Mouse (Mus musculus) embryonic facial prominence, embryonic 15.5 days (tissue): ENCODE results near the gene Gpr37. TPM values are rescaled to one million over a fixed set of nuclear protein-coding genes. Genes with fewer than 3 reads are reported as not detected.

Experiments
- ATAC-seq: fragments of 200-750 bp; cut with Nextera tagmentation; 2 replicates; pipeline ENCODE4 v1.8.0; 2017; ENCODE audit warnings: low read depth, moderate TSS enrichment; ENCODE audit not compliant: insufficient number of reproducible peaks, low FRiP score, low TSS enrichment
- H3K27ac ChIP-seq: fragments of 300-500 bp; sonication (generic); replicated peaks from 2 replicates; pipeline ENCODE4 v1.5.1; 2015; ENCODE audit warnings: mild to moderate bottlenecking, inconsistent platforms
- H3K27me3 ChIP-seq: fragments of 300-500 bp; sonication (generic); 2 replicates; pipeline ENCODE4 v1.6.1; 2015; ENCODE audit warnings: inconsistent platforms
- H3K36me3 ChIP-seq: fragments of 300-500 bp; sonication (generic); 2 replicates; pipeline ENCODE4 v1.6.1; 2015; ENCODE audit warnings: mild to moderate bottlenecking, inconsistent platforms
- H3K4me1 ChIP-seq: fragments of 300-500 bp; sonication (generic); 2 replicates; pipeline ENCODE4 v1.6.1; 2015; ENCODE audit warnings: inconsistent platforms
- H3K4me2 ChIP-seq: fragments of 300-500 bp; sonication (generic); replicated peaks from 2 replicates; pipeline ENCODE4 v1.6.1; 2015; ENCODE audit warnings: mild to moderate bottlenecking, inconsistent platforms
- H3K4me3 ChIP-seq: fragments of 300-500 bp; sonication (generic); replicated peaks from 2 replicates; pipeline ENCODE4 v1.5.1; 2015; ENCODE audit warnings: mild to moderate bottlenecking, inconsistent platforms
- H3K9ac ChIP-seq: fragments of 300-500 bp; sonication (generic); 2 replicates; pipeline ENCODE4 v1.6.1; 2015; ENCODE audit warnings: inconsistent platforms
- H3K9me3 ChIP-seq: fragments of 300-500 bp; sonication (generic); replicated peaks from 2 replicates; pipeline ENCODE4 v1.6.1; 2016; ENCODE audit warnings: inconsistent platforms
- WGBS: fragments of 180-500 bp; shearing (Covaris S2); methylation state at CpG from one replicate; pipeline ENCODE4 v1.1.7; 2015; 5-methylcytosine and 5-hydroxymethylcytosine counted together
- polyA plus RNA-seq: library from polyadenylated mRNA; unstranded; fragments of >200 nt; fragmentation: Nextera tagmentation; extraction: Ambion mirVana; gene quantifications from 2 replicates; pipeline ENCODE4 v1.2.1, GENCODE M21; 2015

The Gpr37 gene
- polyA plus RNA-seq, 1 experiment from 2014 or later: 4.4 TPM

GRCm38 (mm10) chr6:25675111-25675510 lies 15.4 kb downstream of the Gpr37 start:
- H3K27me3 ChIP-seq: no peaks in the 10 kb centered on the region
- no peak for ATAC-seq
- no peak overlapping the region for H3K9ac ChIP-seq
- H3K4me1 ChIP-seq: no peaks in the 10 kb centered on the region
- 93% methylated on average over 4 of the region's 4 CpGs for whole genome bisulfite sequencing
- no peaks in the 10 kb centered on the region for H3K9me3 ChIP-seq
- no peak overlapping the region for H3K4me3 ChIP-seq
- no peak overlapping the region for H3K27ac ChIP-seq
- H3K4me2 ChIP-seq: no peak overlapping the region
- H3K36me3 ChIP-seq: no peaks in the 10 kb centered on the region

GRCm38 (mm10) chr6:25673801-25674200 lies 16.7 kb downstream of the Gpr37 start:
- no peaks in the 10 kb centered on the region for H3K27me3 ChIP-seq
- H3K4me2 ChIP-seq: no peak overlapping the region
- 67% methylated on average over 3 of the region's 3 CpGs for WGBS
- ATAC-seq: no peak
- H3K36me3 ChIP-seq: no peaks in the 10 kb centered on the region
- H3K27ac ChIP-seq: no peak overlapping the region
- H3K9ac ChIP-seq: no peak overlapping the region
- no peaks in the 10 kb centered on the region for H3K9me3 ChIP-seq
- no peaks in the 10 kb centered on the region for H3K4me1 ChIP-seq
- H3K4me3 ChIP-seq: no peak overlapping the region

- Histone ChIP-seq H3K9me3 (no peaks in the 10 kb centered on the region), H3K9ac (no peak overlapping the region), H3K4me1 (no peaks in the 10 kb centered on the region), H3K27me3 (no peaks in the 10 kb centered on the region), H3K4me3 (no peak overlapping the region), H3K36me3 (no peaks in the 10 kb centered on the region), H3K27ac (no peak overlapping the region), H3K4me2 (no peak overlapping the region)
- WGBS: 67% methylated on average over 4 of the region's 4 CpGs
- ATAC-seq: no peak
Measured at GRCm38 (mm10) chr6:25670150-25670549, 20.4 kb downstream of the Gpr37 start.

GRCm38 (mm10) chr6:25663942-25664341 lies 26.6 kb downstream of the Gpr37 start:
- no peak overlapping the region for H3K4me2 ChIP-seq
- H3K4me3 ChIP-seq: no peak overlapping the region
- WGBS: 85% methylated on average over 2 of the region's 2 CpGs
- H3K27me3 ChIP-seq: no peaks in the 10 kb centered on the region
- no peak for ATAC-seq
- H3K27ac ChIP-seq: no peak overlapping the region
- H3K36me3 ChIP-seq: no peaks in the 10 kb centered on the region
- H3K4me1 ChIP-seq: no peaks in the 10 kb centered on the region
- H3K9me3 ChIP-seq: no peaks in the 10 kb centered on the region
- H3K9ac ChIP-seq: no peak overlapping the region

GRCm38 (mm10) chr6:25659924-25660675 lies 30.4 kb downstream of the Gpr37 start:
- H3K27ac ChIP-seq: no peak overlapping the region
- 63% methylated on average over 3 of the region's 3 CpGs for WGBS
- no peak overlapping the region for H3K4me3 ChIP-seq
- H3K27me3 ChIP-seq: no peaks in the 10 kb centered on the region
- no peak for ATAC-seq
- no peaks in the 10 kb centered on the region for H3K4me1 ChIP-seq
- no peak overlapping the region for H3K4me2 ChIP-seq
- no peaks in the 10 kb centered on the region for H3K36me3 ChIP-seq
- no peaks in the 10 kb centered on the region for H3K9me3 ChIP-seq
- no peak overlapping the region for H3K9ac ChIP-seq

Other genes starting within 250 kb of the Gpr37 start
- 28.0 and 28.9 TPM in 2 replicates for gene Pot1a, start 118.5 kb upstream of the Gpr37 start, polyA plus RNA-seq